11 mouse cellular contexts compared by ENCODE assay signal in the genomic region with DNA sequence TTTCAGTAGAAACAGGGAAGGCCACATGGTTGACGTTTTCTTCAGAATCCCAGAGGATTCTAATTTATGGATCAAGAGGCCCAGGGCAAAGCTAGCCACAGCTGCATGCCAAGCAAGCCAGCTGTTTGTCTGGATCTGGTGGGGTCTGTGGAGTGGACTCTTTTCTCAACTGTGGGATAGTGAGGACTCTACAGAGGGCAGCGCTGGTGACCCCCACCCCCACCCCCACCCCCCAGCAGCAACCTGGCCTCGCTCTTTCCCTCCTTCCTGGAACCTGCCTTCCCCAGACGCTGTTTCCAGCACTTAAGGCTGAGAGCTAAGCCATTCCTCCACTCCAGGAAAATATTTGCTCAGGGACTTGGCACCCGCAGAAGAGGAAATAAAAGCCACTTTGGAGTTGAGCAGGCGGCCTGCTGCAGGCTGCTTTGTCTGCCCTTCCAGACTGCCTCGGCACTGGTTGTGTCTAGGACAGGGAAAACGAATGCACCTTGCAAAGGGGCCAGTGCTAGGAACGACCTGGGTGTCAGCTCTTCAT. TPM values are rescaled to one million over a fixed set of nuclear protein-coding genes. Genes with fewer than 3 reads are reported as not detected.
DNase-seq lines count a peak whose midpoint lies in the region; ATAC-seq and TF ChIP-seq lines count a peak whose summit lies in the region.
"Had no signal": no experiment of that assay in that cellular context is flagged by ENCODE, and none has a peak within 500 bp of the region (broad histone marks: within the 10 kb centered on the region; RNA-seq: fewer than 3 reads in every experiment).

No protein-coding gene starts in this region.

- H3K9me3 ChIP-seq in intestine, embryonic 15.5 days = no peaks in the 10 kb centered on the region
- H3K9me3 ChIP-seq in limb, embryonic 12.5 days = peaks cover 10% of the 10 kb centered on the region
- H3K9me3 ChIP-seq in stomach, embryonic 15.5 days = no peaks in the 10 kb centered on the region
- H3K9me3 ChIP-seq: liver, embryonic 15.5 days had no signal

- no peak for TF ChIP-seq CTCF in lung, adult 2 months (IDR thresholded peaks at IDR 0.05; ENCODE audit: insufficient read depth, low read length)

- peaks cover 7% of the 10 kb centered on the region for H3K4me1 ChIP-seq in lung, adult 2 months (ENCODE audit: control insufficient read depth, insufficient read depth, low read length)
- H3K4me1 ChIP-seq in intestine, embryonic 15.5 days (replicated peaks) = peaks cover 17% of the 10 kb centered on the region
- peaks cover 61% of the 10 kb centered on the region for H3K4me1 ChIP-seq in limb, embryonic 12.5 days (replicated peaks)
- peaks cover 30% of the 10 kb centered on the region for H3K4me1 ChIP-seq in stomach, embryonic 15.5 days

- H3K4me3 ChIP-seq in lung, adult 2 months (replicated peaks; ENCODE audit: extremely low read depth, low read depth, low read length) = no peak overlapping the region
- no peak overlapping the region for H3K4me3 ChIP-seq in intestine, embryonic 15.5 days (replicated peaks)
- no peak overlapping the region for H3K4me3 ChIP-seq in limb, embryonic 12.5 days (replicated peaks)
- H3K4me3 ChIP-seq in stomach, embryonic 15.5 days (replicated peaks) = no peak overlapping the region
- H3K4me3 ChIP-seq: liver, embryonic 15.5 days; myocyte had no signal

- no peaks in the 10 kb centered on the region for H3K27me3 ChIP-seq in intestine, embryonic 15.5 days (replicated peaks)
- no peaks in the 10 kb centered on the region for H3K27me3 ChIP-seq in limb, embryonic 12.5 days
- no peaks in the 10 kb centered on the region for H3K27me3 ChIP-seq in stomach, embryonic 15.5 days (replicated peaks)
- H3K27me3 ChIP-seq: liver, embryonic 15.5 days had no signal

- H3K9ac ChIP-seq in intestine, embryonic 15.5 days = no peak overlapping the region
- 0 out of 2 replicates have a peak overlapping the region, but pooled peaks have one; percentile 8 for H3K9ac ChIP-seq in limb, embryonic 12.5 days (replicated peaks)
- no peak overlapping the region for H3K9ac ChIP-seq in stomach, embryonic 15.5 days
- H3K9ac ChIP-seq: liver, embryonic 15.5 days had no signal

- TF ChIP-seq POLR2A in lung, adult 2 months (IDR thresholded peaks at IDR 0.05; ENCODE audit: borderline replicate concordance, extremely low read depth, low read depth, low read length) = no peak

- peak overlapping the region; percentile 62 for H3K27ac ChIP-seq in intestine, embryonic 15.5 days
- H3K27ac ChIP-seq in limb, embryonic 12.5 days = peak overlapping the region; percentile 97
- H3K27ac ChIP-seq in stomach, embryonic 15.5 days = peak overlapping the region; percentile 81
- H3K27ac ChIP-seq: liver, embryonic 15.5 days had no signal

- peak; percentile 44 for ATAC-seq in intestine, embryonic 15.5 days
- ATAC-seq in limb, embryonic 12.5 days (ENCODE audit: insufficient number of reproducible peaks, insufficient read depth, low FRiP score, low TSS enrichment, low read depth) = peak; percentile 48
- peak; percentile 43; the same call in 1 of the 2 replicates for ATAC-seq in stomach, embryonic 15.5 days (ENCODE audit: insufficient read depth, low FRiP score, low read depth)

- 37% methylated on average over 9 of the region's 9 CpGs for WGBS in lung, adult 2 months
- WGBS in intestine, embryonic 15.5 days = 14% methylated on average over 9 of the region's 9 CpGs
- WGBS in limb, embryonic 12.5 days = 13% methylated on average over 9 of the region's 9 CpGs
- 17% methylated on average over 9 of the region's 9 CpGs for WGBS in stomach, embryonic 15.5 days

- peak; percentile 67 to 81 for DNase-seq in lung, adult 18-20 months
- DNase-seq in lung, adult 2 months = no peak
- no peak for DNase-seq in left cerebral cortex, postnatal 25 days (ENCODE audit: low spot score in 2 of 2)
- DNase-seq in testis, postnatal 14 days (ENCODE audit: low spot score) = no peak
- no peak for DNase-seq in layer of hippocampus, adult 11-12 months (ENCODE audit: low spot score)
- DNase-seq: gastrocnemius, postnatal 25 days had no signal

- intact Hi-C loops in left cerebral cortex, postnatal 25 days (cut with DNase I) = no loop called here

- H3K36me3 ChIP-seq in intestine, embryonic 15.5 days = no peaks in the 10 kb centered on the region
- peaks cover 21% of the 10 kb centered on the region for H3K36me3 ChIP-seq in limb, embryonic 12.5 days
- no peaks in the 10 kb centered on the region for H3K36me3 ChIP-seq in stomach, embryonic 15.5 days
- H3K36me3 ChIP-seq: liver, embryonic 15.5 days had no signal

- H3K4me2 ChIP-seq in intestine, embryonic 15.5 days (replicated peaks) = no peak overlapping the region
- peak overlapping the region; percentile 31 for H3K4me2 ChIP-seq in limb, embryonic 12.5 days
- H3K4me2 ChIP-seq in stomach, embryonic 15.5 days = no peak overlapping the region
- H3K4me2 ChIP-seq: liver, embryonic 15.5 days had no signal

RNA-seq across cellular contexts. Expression of gene Sdc1, which starts 27.4 kb away (rescaled TPM):
- 200 and 209 TPM in 2 replicates for polyA plus RNA-seq in lung, adult 2 months (2012; rRNA removed)
- 101 and 106 TPM in 2 replicates for polyA plus RNA-seq in intestine, embryonic 15.5 days (2015; fragmentation: Nextera tagmentation; extraction: Ambion mirVana)
- 257 and 262 TPM in 2 replicates for polyA plus RNA-seq in limb, embryonic 12.5 days (2016; fragmentation: Nextera tagmentation; extraction: Ambion mirVana)
- polyA plus RNA-seq in stomach, embryonic 15.5 days (2015; fragmentation: Nextera tagmentation; extraction: Ambion mirVana) = 131 and 142 TPM in 2 replicates
- 1 to 10 TPM; 1.3 to 1.6 TPM for total RNA-seq in left cerebral cortex, postnatal 25 days (2021)

Comparison
In these comparisons a context has a peak if more than half of its experiments do, and no peak if none do; other contexts are left out.
1. DNase-seq: peak in lung, adult 18-20 months (2 of 2); none in lung, adult 2 months (single experiment), left cerebral cortex, postnatal 25 days (0 of 2), testis, postnatal 14 days (single experiment) and layer of hippocampus, adult 11-12 months (single experiment).
2. Peak in every context shown above with its lines, with median percentiles within 50 percentile points of each other: ATAC-seq and H3K27ac ChIP-seq.